Mouse (Mus musculus) cerebellum, adult 2 months (tissue): ENCODE data around the gene Trim47. TPM values are rescaled to one million over a fixed set of nuclear protein-coding genes. Genes with fewer than 3 reads are reported as not detected.

Experiments used
- DNase-seq, 2 experiments: peaks; one replicate each; pipeline ENCODE4 v3.0.0; 2021
- H3K27ac ChIP-seq: fragments of 200-500 bp; 2 replicates; pipeline ENCODE4 v1.5.1; 2012; ENCODE audit warnings: low read length, control low read depth, inconsistent platforms; ENCODE audit not compliant: insufficient read depth
- H3K27me3 ChIP-seq: fragments of 200-500 bp; 2 replicates; pipeline ENCODE4 v1.6.1; 2012; ENCODE audit warnings: inconsistent platforms, mild to moderate bottlenecking, low read length, moderate library complexity; ENCODE audit not compliant: control insufficient read depth, insufficient read depth
- H3K4me1 ChIP-seq: fragments of 200-500 bp; 2 replicates; pipeline ENCODE4 v1.6.1; 2011; ENCODE audit warnings: low read length; ENCODE audit not compliant: control insufficient read depth, insufficient read depth
- H3K4me3 ChIP-seq: fragments of 200-500 bp; replicated peaks from 2 replicates; pipeline ENCODE3; 2011; ENCODE audit warnings: mild to moderate bottlenecking, low read depth, low read length, control low read depth; ENCODE audit not compliant: insufficient read depth
- CTCF ChIP-seq: fragments of 200-500 bp; IDR thresholded peaks from 2 replicates; pipeline ENCODE4 v1.5.1; 2011; ENCODE audit warnings: low read depth, mild to moderate bottlenecking, control low read depth, low read length, moderate library complexity, borderline replicate concordance; ENCODE audit not compliant: insufficient read depth
- POLR2A ChIP-seq: fragments of 200-500 bp; IDR thresholded peaks from 2 replicates; pipeline ENCODE4 v1.6.1; 2011; ENCODE audit warnings: low read length, control low read depth, borderline replicate concordance; ENCODE audit not compliant: insufficient read depth
- WGBS: fragments of 180-500 bp; shearing (Covaris S2); methylation state at CpG from one replicate; pipeline ENCODE4 v1.1.7; 2018; 5-methylcytosine and 5-hydroxymethylcytosine counted together
- polyA plus RNA-seq: library from polyadenylated mRNA; depleted of rRNA; stranded (reverse); fragments of >200 nt; gene quantifications from 2 replicates; pipeline ENCODE4 v1.2.3, GENCODE M21; 2012

Gene Trim47
- polyA plus RNA-seq, 1 experiment, result 4.1 TPM

DNA sequence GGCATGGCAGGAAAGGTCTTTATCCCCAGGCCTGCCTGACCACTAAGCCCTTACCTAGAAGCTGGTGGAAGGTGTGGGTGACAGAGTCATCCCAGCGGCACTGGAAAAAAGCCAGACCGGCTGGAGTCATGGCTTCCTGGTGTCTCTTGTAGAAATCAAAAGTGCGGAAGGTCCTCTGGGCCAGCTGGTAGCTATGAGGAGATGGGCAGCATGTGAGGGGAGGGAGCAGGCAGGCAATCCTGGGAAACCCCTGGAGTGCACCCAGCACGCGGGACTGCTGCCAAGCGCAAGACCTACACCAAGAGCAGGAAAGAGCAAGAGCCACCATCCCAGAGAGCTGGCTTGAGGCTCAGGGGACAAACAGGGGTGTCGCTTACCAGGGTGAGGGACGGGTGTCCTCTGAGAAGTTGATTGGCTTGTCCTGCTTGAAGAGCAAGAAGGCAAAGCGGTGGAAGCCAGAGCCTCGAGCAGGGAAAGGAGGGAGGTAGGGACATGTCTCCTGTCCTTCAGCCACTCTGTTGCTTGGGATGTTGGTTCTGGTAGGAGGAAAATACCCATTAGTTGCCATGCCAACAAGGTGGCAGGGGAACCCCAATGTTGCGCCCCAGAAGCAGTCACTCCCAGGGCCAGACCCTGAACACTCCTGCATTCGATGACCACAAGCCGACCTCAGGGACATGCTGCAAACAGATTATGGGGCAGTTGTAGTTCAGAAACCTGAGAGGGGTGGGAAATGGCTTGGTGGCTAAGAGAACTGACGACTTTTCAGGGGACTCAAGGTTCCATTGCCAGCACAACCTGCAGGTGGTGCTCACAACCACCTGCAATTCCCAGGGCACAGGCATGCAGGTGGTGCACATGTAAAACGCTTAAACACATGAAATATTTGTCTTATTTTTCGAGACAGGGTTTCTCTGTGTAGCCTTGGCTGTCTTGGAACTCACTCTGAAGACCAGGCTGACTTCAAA, 5.6 kb upstream of the Trim47 start:
- 56% methylated on average over 16 of the region's 16 CpGs for WGBS
- DNase-seq, result peak in 1 of 2 experiments; percentile 41
- no peaks in the 10 kb centered on the region for H3K27me3 ChIP-seq
- no peak for TF ChIP-seq POLR2A
- peak; percentile 37; the same call in 1 of the 2 replicates for TF ChIP-seq CTCF
- no peak overlapping the region for H3K4me3 ChIP-seq
- no peak overlapping the region for H3K27ac ChIP-seq
- peaks cover 21% of the 10 kb centered on the region for H3K4me1 ChIP-seq

- DNase-seq, result peak in 1 of 2 experiments; percentile 40
- peak overlapping the region; percentile 72; the same call in 1 of the 2 replicates for H3K27ac ChIP-seq
- H3K27me3 ChIP-seq, result no peaks in the 10 kb centered on the region
- peaks cover 21% of the 10 kb centered on the region for H3K4me1 ChIP-seq
- no peak for TF ChIP-seq POLR2A
- no peak for TF ChIP-seq CTCF
- H3K4me3 ChIP-seq, result peak overlapping the region; percentile 61
- WGBS, result 72% methylated on average over 15 of the region's 15 CpGs
These were observed 4.5 kb upstream of the Trim47 start for GRCm38 (mm10) chr11:116131349-116132170.

GRCm38 (mm10) chr11:116130488-116131205, 3.6 kb upstream of the Trim47 start, which contains the start of gene Trim65:
Gene Trim65 (minus strand): TSS chr11:116131128.
- Histone ChIP-seq H3K27ac (peak within 1 kb of the TSS; percentile 72), H3K27me3 (no peaks in the 10 kb centered on the region), H3K4me1 (peaks cover 21% of the 10 kb centered on the region), H3K4me3 (peak within 1 kb of the TSS; percentile 61)
- DNase-seq, result peak; percentile 87
- TF ChIP-seq CTCF (peak; percentile 69), POLR2A (peak; percentile 32; the same call in 1 of the 2 replicates)
- WGBS, result under 1% methylated on average over 69 of the region's 69 CpGs

DNA sequence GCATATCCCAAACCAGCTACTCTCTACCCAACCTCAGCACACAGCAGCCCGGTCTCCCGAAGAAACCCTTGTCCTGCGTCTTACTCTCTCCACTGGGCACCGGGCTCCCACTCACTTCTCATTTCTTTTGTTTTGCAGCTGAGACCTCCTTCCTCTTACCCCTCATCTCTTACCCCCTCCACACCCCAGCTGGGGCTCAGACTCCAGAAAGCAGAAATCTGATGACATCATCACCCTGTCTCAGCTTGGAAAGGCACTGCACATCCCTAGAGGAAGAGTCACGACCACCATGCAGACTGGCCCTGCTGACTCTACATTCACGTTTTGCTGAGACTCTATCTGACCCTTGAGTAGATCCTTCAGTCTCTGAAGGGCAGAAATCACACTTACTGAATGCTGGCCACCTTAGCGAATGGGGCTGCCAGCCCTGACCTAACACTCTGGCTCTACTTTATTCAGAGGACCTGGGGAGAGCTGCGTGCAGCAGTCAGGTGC, 3.0 kb upstream of the Trim47 start:
- Histone ChIP-seq H3K4me3 (peak overlapping the region; percentile 61), H3K4me1 (peaks cover 21% of the 10 kb centered on the region), H3K27ac (peak overlapping the region; percentile 72), H3K27me3 (no peaks in the 10 kb centered on the region)
- DNase-seq, result no peak
- whole genome bisulfite sequencing, result 29% methylated on average over 8 of the region's 8 CpGs
- TF ChIP-seq POLR2A (no peak), CTCF (no peak)

- no peak overlapping the region for H3K27ac ChIP-seq
- WGBS, result 73% methylated on average over 9 of the region's 9 CpGs
- H3K4me3 ChIP-seq, result no peak overlapping the region
- H3K4me1 ChIP-seq, result peaks cover 21% of the 10 kb centered on the region
- H3K27me3 ChIP-seq, result no peaks in the 10 kb centered on the region
- no peak for TF ChIP-seq CTCF
- TF ChIP-seq POLR2A, result no peak
- peak; percentile 9 to 26 for DNase-seq
These were observed 2.2 kb upstream of the Trim47 start for GRCm38 (mm10) chr11:116129091-116129790.

DNA sequence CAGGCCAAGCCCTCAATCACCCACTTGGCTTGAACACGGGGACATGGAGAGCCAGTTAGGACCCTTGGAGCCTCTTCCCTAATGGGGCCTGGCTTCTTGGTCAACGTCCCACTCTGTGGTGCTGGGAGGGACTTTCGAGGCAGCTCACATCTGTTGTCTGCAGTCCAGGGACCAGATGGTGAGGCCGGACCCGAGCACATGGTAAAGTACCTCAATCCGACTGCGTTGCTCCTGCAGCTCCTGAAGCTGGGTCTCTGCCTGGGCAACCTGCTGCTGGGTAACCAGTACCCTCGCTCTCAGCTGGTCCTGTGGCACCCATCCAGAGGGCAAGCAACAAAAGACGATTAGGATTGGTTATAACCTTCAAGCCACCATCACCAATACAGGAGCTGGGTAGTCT, 976 bp upstream of the Trim47 start:
- H3K27ac ChIP-seq, result no peak overlapping the region
- 19% methylated on average over 9 of the region's 9 CpGs for WGBS
- no peaks in the 10 kb centered on the region for H3K27me3 ChIP-seq

More for the DNA sequence above, 976 bp upstream of the Trim47 start:
- TF ChIP-seq CTCF (no peak), POLR2A (no peak)
- DNase-seq, result peak; percentile 18 to 28
- no peak overlapping the region for H3K4me3 ChIP-seq
- peaks cover 18% of the 10 kb centered on the region for H3K4me1 ChIP-seq
